Mouse (Mus musculus): ENCODE data around the gene Pdlim7. TPM values are rescaled to one million over a fixed set of nuclear protein-coding genes. Genes with fewer than 3 reads are reported as not detected.
A peak's percentile ranks its signal among the peaks of the same experiment; 100 is the strongest.

Gene Pdlim7
- total RNA-seq, 2 experiments from 2014 or later = 52.3 to 56.6 TPM

DNA sequence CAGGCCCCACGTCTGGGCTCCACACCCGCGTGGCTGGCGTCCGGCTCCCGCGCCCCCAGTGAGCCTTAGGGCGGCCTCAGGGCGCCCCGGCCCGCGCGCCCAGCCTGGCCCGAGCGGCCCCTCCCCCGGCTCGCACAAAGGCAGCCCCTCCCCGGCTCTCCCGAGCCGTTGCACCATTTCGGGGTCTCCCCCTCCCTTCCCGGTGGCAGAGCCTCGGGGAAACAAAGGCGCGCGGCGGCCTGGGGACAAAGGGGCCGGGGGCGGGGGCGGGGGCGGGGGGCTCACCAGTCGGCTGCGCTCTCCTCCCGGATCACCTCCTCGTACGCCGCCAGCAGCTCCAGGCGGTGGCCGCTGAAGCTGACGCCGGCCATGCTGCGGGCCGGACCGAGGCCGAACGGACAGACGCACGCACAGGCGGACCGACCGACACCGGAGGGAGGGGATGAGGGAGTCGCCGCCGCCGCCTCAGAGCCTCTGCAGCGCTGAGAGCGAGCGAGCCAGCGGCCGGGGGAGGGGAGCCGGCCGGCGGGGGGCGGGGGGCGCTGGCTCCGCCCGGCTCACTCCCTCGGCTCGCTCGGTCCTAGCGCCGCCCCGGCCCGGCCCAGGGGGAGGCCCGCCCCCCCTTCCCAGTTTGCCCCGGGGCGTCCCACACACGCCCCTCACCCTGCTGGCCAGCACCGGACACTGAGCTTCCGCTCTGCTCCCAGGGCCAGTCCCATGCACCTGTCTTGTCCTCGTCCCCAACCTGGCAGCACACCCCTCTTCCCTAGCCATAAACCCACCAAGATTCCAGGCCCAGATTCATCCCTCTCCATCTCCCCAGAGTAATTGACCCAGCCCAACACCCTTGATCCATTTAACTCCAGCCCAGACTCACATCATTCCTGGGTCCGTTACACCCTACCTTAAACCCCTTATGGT is 25.6 kb downstream of the Pdlim7 start, which contains the start of gene Dbn1:
Dbn1 (minus strand) TSS at position 534 of the 921 bp plus-strand sequence.
- intact Hi-C loops (cut with DNase I) = loop anchor here (2.0 kb wide), 1 partner anchor 15 kb away; no protein-coding TSS in a partner anchor
- DNase-seq = peak; percentile 65 to 72

DNA sequence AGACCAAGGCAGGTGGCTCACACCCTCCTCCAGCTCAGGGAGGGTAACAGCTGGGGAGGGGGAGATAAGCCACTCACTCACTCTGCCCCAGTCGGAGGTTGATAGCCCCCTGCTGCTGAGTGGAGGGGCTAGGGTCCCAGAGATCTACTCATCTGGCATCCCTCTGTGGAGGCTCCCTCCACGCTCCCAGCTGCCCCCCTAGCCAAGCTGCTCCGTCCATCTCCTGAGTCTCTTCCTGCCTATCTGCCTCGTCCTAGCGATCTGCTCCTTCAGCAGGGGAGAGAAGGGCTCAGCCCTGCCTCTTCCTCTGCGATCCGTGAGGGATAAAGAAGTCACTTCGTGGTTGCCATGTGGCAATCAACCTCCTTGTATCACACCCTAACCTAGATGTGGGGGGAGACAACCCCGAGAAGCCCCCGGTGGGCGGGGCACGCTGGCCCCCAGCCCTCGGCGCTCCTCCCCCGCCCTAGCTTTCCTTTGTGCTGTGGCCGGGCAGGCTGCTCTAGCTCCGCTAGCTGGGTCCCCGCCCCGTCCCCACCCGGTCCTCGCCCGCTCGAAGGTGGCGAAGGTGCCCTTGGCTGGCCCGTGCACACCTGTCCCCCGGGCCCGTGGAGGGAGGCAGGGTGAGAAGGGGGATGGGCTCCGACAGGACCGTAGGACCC is 26.4 kb downstream of the Pdlim7 start:
- intact Hi-C loops (cut with DNase I) = no loop called here
- peak; percentile 50 to 54 for DNase-seq

DNA sequence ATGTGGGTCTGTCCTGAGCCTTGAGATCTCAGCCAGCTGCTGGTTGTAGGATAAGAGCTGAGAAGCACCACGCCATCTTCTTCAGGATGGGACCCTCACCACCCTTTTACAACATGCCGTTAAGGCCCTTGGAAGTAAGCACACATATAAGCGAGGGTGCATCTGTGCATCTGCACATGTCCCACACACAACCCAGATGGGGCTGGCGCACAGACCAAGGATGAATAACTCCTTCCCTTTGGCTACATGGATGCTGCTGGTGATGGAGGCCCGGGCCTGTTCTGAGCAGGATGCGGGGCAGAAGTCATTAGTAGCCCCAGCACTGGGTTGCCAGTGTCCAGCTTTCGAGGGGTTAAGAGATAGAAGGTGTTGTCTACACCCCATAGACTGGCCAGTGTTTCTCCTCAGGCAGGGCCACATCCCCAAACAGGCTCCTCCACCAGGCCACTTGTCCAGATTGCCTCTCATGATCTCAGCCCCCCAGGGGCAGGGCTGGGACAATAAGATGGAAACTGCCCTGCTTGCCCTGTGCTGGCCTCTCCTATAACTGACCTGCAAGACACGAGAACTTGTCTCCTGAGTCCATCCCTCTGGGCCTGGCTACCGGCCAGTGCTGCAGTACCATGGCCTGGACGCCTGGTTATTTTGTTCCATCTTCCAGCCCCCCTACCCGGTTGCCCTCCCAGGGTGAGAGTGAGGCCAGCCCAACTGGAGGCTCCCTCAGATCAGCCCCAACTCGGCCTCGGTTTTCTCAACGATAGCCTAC is 27.3 kb downstream of the Pdlim7 start:
- peak; percentile 49 to 50 for DNase-seq

DNA sequence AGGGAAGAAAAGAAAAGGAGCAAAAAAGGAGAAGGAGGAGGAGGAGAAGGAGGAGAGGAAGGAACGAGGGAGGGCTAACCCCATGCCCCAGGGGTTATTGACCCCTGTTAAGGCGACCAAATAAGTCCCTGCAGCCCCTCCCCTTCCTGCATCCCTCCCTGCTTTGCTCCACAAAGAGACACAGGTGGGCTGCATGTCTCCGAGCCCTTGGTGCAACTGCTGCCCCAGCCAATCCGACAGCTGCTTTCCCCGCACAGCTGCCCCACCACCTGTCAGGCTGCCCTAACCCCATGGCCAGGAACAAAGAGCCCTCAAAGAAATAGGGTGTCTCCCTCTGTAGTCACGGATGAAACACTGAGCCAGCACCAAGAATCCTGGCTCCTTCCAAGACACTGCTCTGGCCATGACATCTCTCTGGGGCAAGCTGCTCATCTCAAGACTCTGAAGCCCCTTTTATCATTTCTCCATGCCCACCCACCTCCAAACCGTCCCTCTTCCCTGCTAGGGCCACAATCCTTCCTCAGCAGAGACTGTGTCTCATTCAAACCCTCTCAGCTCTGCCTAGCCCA is 28.9 kb downstream of the Pdlim7 start:
- intact Hi-C loops (cut with DNase I) = no loop called here
- DNase-seq = no peak

More for the DNA sequence above, 27.3 kb downstream of the Pdlim7 start:
- intact Hi-C loops (cut with DNase I) = no loop called here

DNA sequence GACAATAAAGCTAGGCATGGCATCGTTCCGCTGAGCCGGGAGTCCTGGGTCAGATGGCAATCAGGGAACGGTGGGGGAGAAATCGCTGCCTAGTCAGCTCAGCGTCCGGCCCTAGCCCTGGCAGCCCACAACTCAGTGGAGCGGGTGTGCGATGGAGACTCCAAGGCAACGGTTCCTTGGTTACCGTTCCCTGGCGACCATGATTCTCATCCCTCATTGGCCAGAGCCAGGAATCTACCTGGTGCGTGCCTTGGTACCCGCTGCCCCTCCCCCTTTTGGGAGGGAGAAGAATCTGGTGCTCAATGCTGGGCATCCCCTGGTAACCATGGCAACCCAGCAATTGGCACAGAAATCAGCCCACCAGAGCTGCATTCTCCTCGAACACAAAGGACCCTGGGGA is 29.9 kb downstream of the Pdlim7 start:
- intact Hi-C loops (cut with DNase I) = no loop called here

DNA sequence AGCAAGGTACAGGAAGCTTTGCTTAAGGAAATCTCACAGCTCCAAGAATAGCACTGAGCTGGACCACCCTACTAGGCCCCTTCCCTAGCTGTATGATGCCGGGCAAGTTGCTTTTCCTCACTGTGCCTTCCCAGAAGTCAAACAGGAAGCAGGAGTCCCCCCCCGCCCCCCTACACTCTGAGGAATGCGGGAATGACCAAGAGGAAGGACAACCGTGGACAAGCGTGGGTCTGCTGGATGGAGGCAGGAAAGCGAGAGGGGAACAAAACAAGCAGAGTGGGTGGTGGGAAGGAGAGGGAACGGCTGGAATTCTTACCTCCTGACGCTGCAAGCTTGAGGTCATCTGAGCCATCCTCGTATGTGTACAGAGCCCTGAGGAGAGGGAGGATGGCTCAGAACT is 30.4 kb downstream of the Pdlim7 start:
- intact Hi-C loops (cut with DNase I) = no loop called here
- DNase-seq = no peak

More for the DNA sequence above, 29.9 kb downstream of the Pdlim7 start:
- DNase-seq = no peak

DNA sequence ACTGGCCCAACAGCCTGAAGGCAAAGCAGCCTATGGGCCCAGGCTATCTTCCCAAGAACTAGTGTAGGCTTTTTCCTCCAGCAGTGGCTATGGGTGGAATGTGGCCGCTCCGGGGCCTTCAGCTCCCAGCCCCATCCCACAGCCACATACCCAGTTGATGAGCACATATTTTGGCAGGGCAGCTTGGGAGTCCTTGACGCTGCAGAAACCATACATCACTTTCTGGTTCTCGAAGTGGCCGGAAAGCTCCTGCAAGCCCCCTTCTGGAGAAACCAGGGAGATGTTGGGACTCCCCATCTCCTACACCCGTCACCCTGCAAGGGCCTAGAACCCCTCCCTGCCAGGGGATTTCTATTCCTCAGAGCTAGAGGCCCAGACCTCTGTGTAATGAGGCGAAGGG is 30.9 kb downstream of the Pdlim7 start:
- DNase-seq = peak in 1 of 2 experiments; percentile 52
- intact Hi-C loops (cut with DNase I) = no loop called here

DNA sequence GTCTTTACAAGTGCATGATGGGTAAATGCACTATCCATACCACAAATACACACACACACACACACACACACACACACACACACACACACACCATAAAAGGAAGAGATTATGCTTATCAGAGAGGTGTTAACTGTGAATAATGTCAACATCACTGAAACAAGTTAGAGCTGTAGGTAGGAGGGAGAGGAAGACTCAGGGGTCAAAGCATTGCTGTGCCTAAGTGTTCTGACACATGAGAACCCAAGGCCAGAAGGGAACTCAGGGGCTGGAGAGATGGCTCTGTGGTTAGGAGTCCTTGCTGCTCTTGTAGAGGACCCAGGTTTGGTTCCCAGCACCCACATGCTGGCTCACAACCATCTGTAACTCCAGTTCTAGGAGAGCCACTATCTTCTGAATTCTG is 33.5 kb downstream of the Pdlim7 start:
- intact Hi-C loops (cut with DNase I) = loop anchor here (2.0 kb wide), 1 partner anchor 35 kb away; no protein-coding TSS in a partner anchor

DNA sequence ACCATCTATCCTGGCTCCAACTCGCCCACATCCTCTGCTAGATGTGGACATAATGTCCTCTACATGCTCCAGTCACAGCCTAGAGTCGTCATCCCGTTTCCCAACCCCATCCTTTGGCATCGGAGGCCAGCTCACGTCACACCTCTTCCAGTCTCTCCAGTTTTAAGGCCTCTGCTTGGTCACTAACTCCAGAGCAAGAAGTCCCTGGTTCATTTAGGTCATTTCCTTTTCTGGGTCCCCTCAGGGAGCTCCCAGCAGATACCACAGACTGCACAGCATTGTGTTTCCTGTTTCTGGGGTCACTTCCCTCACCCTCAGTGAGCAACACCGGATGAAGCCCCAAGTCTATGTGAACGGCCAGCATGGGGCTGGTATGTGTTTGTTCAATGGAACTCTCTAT is 34.5 kb downstream of the Pdlim7 start:
- intact Hi-C loops (cut with DNase I) = loop anchor here (2.0 kb wide), 1 partner anchor 36 kb away; no protein-coding TSS in a partner anchor
- DNase-seq = peak in 1 of 2 experiments; percentile 43

More for the DNA sequence above, 33.5 kb downstream of the Pdlim7 start:
- DNase-seq = no peak

DNA sequence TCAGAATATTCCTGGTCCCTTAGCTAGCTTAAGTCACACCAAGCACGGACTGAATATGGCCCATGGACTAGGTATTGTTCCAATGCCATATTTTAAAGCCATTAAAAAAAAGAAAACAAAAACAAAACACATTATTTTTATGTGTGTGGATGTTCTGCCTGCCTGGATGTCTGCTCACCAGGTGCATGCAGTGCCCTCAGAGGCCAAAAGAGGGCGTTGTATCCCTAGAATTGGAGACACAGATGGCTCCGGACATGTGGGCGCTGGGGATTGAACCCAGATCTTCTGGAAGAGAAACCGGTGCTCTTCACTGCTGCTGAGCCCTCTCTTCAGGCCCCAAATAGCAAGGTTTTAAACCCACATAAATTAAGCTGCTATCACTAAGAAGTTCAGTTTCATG is 35.4 kb downstream of the Pdlim7 start:
- peak in 1 of 2 experiments; percentile 53 for DNase-seq
- intact Hi-C loops (cut with DNase I) = loop anchor here (2.0 kb wide), 1 partner anchor 37 kb away; no protein-coding TSS in a partner anchor

DNA sequence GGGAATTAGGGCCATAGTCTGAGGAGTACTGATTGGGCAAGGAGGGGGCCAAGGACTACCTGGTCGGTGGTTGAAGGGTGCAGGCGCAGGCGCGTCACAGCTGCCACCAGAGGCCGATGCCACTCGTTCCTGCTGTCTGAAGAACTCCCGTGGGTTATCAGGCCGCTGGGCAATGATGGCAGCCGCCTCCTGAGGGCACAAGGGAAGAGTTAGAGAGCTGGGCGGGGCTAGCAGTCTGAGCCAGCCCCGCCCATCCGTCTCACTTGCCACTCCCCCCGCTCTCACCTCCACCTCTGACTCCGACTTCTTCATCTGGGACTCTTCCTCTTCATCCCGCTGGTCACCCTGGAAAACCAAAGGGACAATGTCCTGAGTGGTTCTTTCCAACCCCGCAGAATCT is 36.0 kb downstream of the Pdlim7 start:
- intact Hi-C loops (cut with DNase I) = no loop called here
- no peak for DNase-seq

DNA sequence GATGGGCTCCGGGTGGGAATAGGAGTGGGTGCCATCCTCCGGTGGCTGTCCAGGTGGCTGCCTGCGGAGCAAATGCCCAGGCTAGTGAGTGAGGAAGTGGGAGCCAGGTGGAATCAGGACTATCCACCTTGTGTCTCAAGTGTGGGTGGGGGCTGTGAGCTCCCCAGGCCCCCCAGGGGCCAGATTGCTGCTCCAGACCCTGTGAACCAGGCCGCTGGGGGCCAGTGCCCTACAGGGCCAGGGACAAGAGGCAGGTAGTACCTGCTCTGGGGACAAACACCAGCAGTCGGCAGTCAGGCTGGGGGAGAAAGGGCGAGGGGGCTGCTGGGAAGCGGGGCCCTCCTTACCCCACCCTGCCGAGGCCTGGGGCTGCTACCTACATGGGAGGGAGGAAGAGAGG is 37.2 kb downstream of the Pdlim7 start:
- intact Hi-C loops (cut with DNase I) = no loop called here
- no peak for DNase-seq

DNA sequence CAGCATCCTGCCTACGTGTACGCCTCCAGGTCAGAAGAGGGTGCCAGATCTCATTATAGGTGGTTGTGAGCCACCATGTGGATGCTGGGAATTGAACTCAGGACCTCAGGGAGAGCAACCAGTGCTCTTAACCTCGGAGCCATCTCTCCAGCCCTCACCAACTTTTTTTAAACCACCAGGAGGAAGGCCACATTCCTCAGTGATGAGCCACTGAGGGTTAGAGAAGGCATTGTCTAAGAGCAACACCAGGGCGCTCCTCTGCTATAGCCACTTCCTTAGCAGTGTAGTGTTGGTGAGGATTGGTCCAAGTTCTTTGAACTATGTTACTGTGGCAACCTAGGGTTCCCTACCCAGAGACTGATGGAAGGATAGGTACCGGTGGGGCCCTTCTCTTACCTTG is 37.7 kb downstream of the Pdlim7 start:
- intact Hi-C loops (cut with DNase I) = no loop called here
- no peak for DNase-seq

DNA sequence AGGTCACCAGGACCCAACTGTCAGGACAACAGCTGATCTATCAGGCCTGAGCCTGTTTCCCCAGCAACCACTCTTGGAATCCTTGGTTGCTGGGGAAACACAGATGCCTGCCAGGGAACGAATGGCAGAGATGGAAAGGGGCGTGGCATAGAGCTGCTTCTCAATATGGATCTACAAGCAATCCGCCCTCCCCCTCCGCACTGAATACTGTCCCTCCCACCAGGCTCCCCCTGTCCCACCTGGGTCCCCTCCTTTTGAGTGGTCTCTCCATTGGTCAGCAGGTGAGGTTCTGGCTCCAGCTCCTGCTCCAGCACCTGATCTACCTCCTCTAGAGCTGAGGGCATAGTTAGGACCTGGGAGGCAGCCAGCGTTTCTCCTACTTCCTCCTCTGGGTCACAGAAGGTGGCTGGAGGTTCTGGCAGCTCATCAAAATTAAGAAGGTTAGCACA is 38.8 kb downstream of the Pdlim7 start:
- intact Hi-C loops (cut with DNase I) = no loop called here
- no peak for DNase-seq

DNA sequence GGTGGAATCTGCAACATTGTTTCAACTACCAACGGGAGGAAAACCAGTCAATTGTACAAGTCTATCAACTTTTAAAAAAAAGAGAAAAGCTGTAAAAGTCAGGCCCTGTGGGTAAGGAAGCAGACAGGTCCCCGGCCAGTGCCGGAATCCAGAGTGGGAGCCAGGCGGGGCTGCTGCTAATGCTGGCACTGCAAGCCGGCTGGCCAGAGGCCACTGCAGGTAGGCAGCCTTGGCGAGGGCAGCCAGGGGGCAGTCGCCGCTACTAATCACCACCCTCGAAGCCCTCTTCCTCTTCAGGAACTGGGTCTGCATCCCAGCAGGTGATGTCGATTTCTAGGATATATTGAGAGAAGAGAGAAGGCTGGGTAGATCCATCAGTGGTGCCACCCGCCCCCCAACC is 39.5 kb downstream of the Pdlim7 start:
- no peak for DNase-seq
- intact Hi-C loops (cut with DNase I) = loop anchor here (2.0 kb wide), 1 partner anchor 39 kb away; the partner anchor contains the start of gene Pdlim7

DNA sequence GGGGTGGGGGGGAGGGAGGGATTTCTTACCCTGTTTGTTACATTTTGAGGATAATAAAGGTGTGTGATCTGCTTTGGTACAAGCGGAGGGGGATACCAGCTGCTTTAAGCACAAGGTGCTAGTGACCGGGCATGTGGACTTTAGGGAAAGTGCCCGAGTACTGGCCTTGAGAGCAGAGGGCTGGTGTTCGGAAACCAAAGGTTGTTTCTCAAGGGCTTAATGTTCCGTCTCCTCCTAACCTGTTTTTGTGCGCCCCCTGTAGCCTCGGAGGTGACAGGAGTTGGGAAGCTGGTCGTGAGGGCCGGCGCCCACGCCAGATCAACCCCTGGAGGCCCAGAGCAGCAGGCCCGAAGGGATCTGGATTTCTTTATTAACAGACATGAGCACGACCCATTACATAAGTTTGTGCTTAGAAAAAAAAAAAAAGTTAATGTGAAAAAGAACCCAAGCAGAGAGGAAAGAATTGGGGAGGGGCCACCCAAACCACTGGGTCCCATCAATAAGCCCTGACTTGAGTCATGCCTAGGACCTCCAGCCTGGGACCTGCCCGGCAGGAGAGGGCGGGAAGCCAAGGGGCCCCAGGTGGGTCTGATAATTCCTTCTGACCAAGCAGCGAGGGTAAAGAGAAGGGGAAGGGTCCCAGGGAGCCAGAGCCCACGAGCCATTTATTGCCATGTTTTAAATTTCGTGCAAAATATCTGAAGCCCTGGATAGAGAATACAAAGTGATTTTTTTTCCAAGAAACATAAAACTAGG is 40.2 kb downstream of the Pdlim7 start:
- DNase-seq = no peak
- intact Hi-C loops (cut with DNase I) = loop anchor here (2.0 kb wide), 1 partner anchor 40 kb away; the partner anchor contains the start of gene Pdlim7

DNA sequence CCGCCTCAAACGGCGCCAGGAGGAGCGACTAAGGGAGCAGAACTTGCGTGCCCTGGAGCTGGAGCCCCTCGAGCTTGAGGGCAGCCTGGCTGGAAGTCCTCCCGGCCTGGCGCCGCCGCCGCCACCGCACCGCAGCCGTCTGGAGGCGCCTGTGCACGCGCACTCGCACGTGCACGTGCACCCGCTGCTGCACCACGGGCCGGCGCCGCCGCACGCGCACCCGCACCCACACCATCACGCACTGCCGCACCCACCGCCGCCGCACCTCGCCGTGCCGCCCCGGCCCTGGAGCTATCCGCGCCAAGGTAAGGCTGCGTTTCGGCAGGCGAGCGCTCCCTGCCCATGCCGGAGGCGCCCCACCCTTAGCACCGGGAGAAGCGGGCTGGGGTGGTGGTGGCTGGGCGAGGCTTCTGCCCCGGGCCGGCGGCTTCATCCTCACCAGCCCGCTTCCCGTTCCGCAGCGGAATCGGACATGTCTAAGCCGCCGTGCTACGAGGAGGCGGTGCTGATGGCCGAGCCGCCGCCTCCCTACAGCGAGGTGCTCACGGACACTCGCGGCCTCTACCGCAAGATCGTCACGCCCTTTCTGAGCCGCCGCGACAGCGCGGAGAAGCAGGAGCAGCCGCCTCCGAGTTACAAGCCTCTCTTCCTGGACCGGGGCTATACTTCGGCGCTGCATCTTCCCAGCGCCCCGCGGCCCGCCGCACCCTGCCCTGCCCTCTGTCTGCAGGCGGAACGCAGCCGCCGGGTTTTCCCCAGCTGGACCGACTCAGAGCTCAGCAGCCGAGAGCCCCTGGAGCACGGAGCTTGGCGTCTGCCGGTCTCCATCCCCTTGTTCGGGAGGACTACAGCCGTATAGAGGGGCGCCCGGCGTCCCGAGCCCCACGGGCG is 41.1 kb downstream of the Pdlim7 start:
- DNase-seq = peak; percentile 67
- intact Hi-C loops (cut with DNase I) = loop anchor here (2.0 kb wide), 1 partner anchor 40 kb away; the partner anchor contains the start of gene Pdlim7

DNA sequence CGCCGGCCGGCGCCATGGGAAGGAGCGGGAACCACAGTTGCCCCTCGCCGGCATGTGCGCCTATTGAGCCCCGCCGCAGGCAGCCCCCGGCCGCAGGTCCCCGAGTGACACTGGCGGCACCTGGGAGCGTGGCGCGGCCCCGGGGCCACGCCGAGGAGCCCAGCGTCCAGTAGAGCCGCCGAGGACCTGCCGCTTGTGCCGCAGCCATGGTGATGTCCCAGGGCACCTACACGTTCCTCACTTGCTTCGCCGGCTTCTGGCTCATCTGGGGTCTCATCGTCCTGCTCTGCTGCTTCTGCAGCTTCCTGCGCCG is 41.7 kb downstream of the Pdlim7 start:
- DNase-seq = no peak
- intact Hi-C loops (cut with DNase I) = loop anchor here (1.0 to 2.0 kb wide), 2 partner anchors 41 to 53 kb away; partner anchors contain the start of gene Pdlim7

Data from heart, postnatal 14 days (tissue).